Mouse (Mus musculus) lung, embryonic 15.5 days (tissue): ENCODE data around the gene Crtap. TPM values are rescaled to one million over a fixed set of nuclear protein-coding genes. Genes with fewer than 3 reads are reported as not detected.
"Not testable (repeated sequence)": the region's sequence is repeated elsewhere in the genome, so short reads cannot be mapped to it uniquely, and the experiment has no call there.

Source experiments
- ATAC-seq: fragments of 200-750 bp; cut with Nextera tagmentation; 2 replicates; pipeline ENCODE4 v1.8.0; 2017; ENCODE audit warnings: moderate number of reproducible peaks, borderline replicate concordance; ENCODE audit not compliant: low FRiP score, low TSS enrichment; ENCODE audit errors: extremely low read depth
- H3K27ac ChIP-seq: fragments of 300-500 bp; sonication (generic); 2 replicates; pipeline ENCODE4 v1.5.1; 2015; ENCODE audit warnings: moderate library complexity, mild to moderate bottlenecking, inconsistent platforms
- H3K27me3 ChIP-seq: fragments of 300-500 bp; sonication (generic); 2 replicates; pipeline ENCODE4 v1.6.1; 2015; ENCODE audit warnings: inconsistent platforms
- H3K36me3 ChIP-seq: fragments of 300-500 bp; sonication (generic); 2 replicates; pipeline ENCODE4 v1.6.1; 2015; ENCODE audit warnings: inconsistent platforms
- H3K4me1 ChIP-seq: fragments of 300-500 bp; sonication (generic); 2 replicates; pipeline ENCODE4 v1.6.1; 2015; ENCODE audit warnings: inconsistent platforms
- H3K4me2 ChIP-seq: fragments of 300-500 bp; sonication (generic); 2 replicates; pipeline ENCODE4 v1.6.1; 2015; ENCODE audit warnings: inconsistent platforms, mild to moderate bottlenecking, moderate library complexity
- H3K4me3 ChIP-seq: fragments of 300-500 bp; sonication (generic); 2 replicates; pipeline ENCODE4 v1.5.1; 2015; ENCODE audit warnings: mild to moderate bottlenecking, inconsistent platforms
- H3K9ac ChIP-seq: fragments of 300-500 bp; sonication (generic); 2 replicates; pipeline ENCODE4 v1.6.1; 2015; ENCODE audit warnings: inconsistent platforms
- H3K9me3 ChIP-seq: fragments of 300-500 bp; sonication (generic); 2 replicates; pipeline ENCODE4 v1.6.1; 2016; ENCODE audit warnings: inconsistent platforms
- WGBS: fragments of 180-500 bp; shearing (Covaris S2); methylation state at CpG from one replicate; pipeline ENCODE4 v1.1.7; 2015; 5-methylcytosine and 5-hydroxymethylcytosine counted together
- polyA plus RNA-seq: library from polyadenylated mRNA; unstranded; fragments of >200 nt; fragmentation: Nextera tagmentation; extraction: Ambion mirVana; gene quantifications from 2 replicates; pipeline ENCODE4 v1.2.1, GENCODE M21; 2015

The Crtap gene
- polyA plus RNA-seq, 1 experiment from 2014 or later: 159 TPM

GRCm38 (mm10) chr9:114394136-114394535 is 3.7 kb upstream of the Crtap start:
- H3K4me1 ChIP-seq: peaks cover 16% of the 10 kb centered on the region
- not testable (repeated sequence) for H3K27me3 ChIP-seq, H3K4me2 ChIP-seq, H3K9me3 ChIP-seq, H3K36me3 ChIP-seq, ATAC-seq, H3K9ac ChIP-seq, H3K4me3 ChIP-seq
- 56% methylated on average over 6 of the region's 6 CpGs for WGBS
- peak overlapping the region; percentile 44 for H3K27ac ChIP-seq

DNA sequence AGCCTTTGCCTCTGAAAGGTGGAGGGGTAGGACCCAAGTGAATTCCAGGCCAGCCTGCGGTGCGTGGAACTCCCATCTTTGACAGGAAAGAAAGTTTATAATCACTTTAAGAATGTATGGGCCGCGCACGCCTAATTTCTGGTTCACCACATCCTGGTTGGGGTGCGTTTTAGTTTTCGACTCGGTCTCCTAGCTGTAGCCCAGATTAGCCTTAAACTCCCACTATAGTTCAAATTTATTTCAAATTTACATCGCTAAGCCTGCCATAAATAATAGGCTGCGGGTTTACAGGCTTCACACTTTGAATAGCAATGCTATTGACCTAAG is 237 bp upstream of the Crtap start:
- peak overlapping the region; percentile 69 for H3K4me3 ChIP-seq
- H3K36me3 ChIP-seq: peaks cover 5% of the 10 kb centered on the region; the same call in 1 of the 2 replicates
- 3% methylated on average over 10 of the region's 10 CpGs for WGBS
- H3K4me2 ChIP-seq: peak overlapping the region; percentile 84
- H3K27ac ChIP-seq: peak overlapping the region; percentile 96
- H3K9ac ChIP-seq: peak overlapping the region; percentile 62
- ATAC-seq: no peak
- peaks cover 28% of the 10 kb centered on the region for H3K4me1 ChIP-seq
- H3K9me3 ChIP-seq: no peaks in the 10 kb centered on the region
- H3K27me3 ChIP-seq: no peaks in the 10 kb centered on the region

DNA sequence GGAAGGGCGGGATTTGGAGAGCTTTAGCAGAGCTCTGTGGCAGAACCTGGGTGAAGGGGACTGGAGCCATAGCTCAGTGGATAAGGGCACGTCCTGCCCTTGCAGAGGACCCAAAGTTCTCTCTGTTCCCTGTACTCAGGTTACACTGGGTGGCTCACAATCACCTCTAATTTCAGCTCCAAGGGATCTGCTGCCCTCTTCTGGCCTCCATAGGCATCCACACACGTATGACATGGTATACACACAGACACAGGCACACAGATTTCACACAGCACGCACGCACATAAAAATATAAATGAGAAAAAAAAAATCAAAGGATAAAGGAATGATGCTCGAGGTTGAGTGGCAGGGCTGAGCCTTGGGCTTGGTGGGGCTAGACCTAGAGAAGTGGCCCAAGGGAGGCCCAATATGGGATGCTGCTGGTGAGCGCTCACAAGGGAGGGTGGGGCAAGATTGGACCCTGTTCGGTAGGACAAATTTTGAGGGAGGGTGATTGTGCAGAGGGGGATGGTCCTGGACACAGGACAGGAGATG is 1.0 kb downstream of the Crtap start:
- peak overlapping the region; percentile 69 for H3K4me3 ChIP-seq
- peak overlapping the region; percentile 62; the same call in 1 of the 2 replicates for H3K9ac ChIP-seq
- 70% methylated on average over 8 of the region's 8 CpGs for WGBS
- H3K4me1 ChIP-seq: peaks cover 24% of the 10 kb centered on the region
- H3K27ac ChIP-seq: peak overlapping the region; percentile 96
- no peaks in the 10 kb centered on the region for H3K27me3 ChIP-seq
- H3K36me3 ChIP-seq: peaks cover 13% of the 10 kb centered on the region; the same call in 1 of the 2 replicates
- peak overlapping the region; percentile 84 for H3K4me2 ChIP-seq
- no peaks in the 10 kb centered on the region for H3K9me3 ChIP-seq
- ATAC-seq: 0 out of 2 replicates have a peak, but pooled peaks have one; percentile 19

DNA sequence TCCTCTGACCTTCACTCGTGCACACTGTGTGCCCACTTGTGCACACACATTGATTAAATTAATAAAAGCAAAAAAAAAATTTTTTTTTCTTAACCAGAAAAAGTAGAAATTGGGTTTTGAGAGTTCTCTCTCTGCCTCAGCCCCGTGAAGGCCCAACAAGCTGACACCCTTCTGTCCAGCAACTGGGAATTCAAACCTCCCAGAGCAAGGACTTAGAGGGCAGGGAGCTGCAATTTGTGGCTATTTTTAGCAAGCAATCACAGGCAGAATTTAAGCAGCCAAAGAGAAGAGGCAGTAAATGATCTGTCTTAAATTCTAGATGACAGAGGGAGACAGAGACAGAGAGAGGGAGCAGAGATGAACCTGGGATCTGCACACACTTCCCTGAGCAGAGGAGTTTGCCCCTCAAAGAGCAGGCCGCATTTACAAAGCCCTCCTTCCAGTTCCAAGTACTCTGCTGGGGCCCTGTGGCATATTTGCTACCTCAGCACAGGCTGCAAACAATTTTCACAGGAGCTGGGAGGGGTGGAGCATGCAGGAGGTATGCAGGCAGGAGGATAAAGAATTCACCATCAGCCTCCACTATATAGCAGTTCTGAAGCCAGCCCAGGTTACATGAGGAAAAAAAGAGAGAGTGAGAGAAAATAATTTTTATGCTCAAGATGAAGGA is 1.6 kb downstream of the Crtap start:
- no peak overlapping the region for H3K9ac ChIP-seq
- H3K4me2 ChIP-seq: peak overlapping the region; percentile 84
- H3K27ac ChIP-seq: peak overlapping the region; percentile 53
- H3K4me1 ChIP-seq: peaks cover 19% of the 10 kb centered on the region
- ATAC-seq: no peak
- 51% methylated on average over 3 of the region's 3 CpGs for WGBS
- no peaks in the 10 kb centered on the region for H3K27me3 ChIP-seq
- H3K9me3 ChIP-seq: no peaks in the 10 kb centered on the region
- H3K36me3 ChIP-seq: peaks cover 18% of the 10 kb centered on the region
- peak overlapping the region; percentile 69; the same call in 1 of the 2 replicates for H3K4me3 ChIP-seq

GRCm38 (mm10) chr9:114388288-114388687 is 2.2 kb downstream of the Crtap start:
- peaks cover 21% of the 10 kb centered on the region for H3K36me3 ChIP-seq
- H3K9ac ChIP-seq: no peak overlapping the region
- H3K27ac ChIP-seq: no peak overlapping the region
- H3K27me3 ChIP-seq: no peaks in the 10 kb centered on the region
- no peak for ATAC-seq
- 81% methylated on average over 8 of the region's 8 CpGs for WGBS
- no peak overlapping the region for H3K4me3 ChIP-seq
- no peak overlapping the region for H3K4me2 ChIP-seq
- H3K9me3 ChIP-seq: no peaks in the 10 kb centered on the region
- H3K4me1 ChIP-seq: peaks cover 19% of the 10 kb centered on the region

GRCm38 (mm10) chr9:114387086-114387485 is 3.4 kb downstream of the Crtap start:
- Histone ChIP-seq H3K4me3 (no peak overlapping the region), H3K4me2 (no peak overlapping the region), H3K27ac (no peak overlapping the region), H3K9me3 (no peaks in the 10 kb centered on the region), H3K27me3 (no peaks in the 10 kb centered on the region), H3K36me3 (peaks cover 26% of the 10 kb centered on the region), H3K4me1 (peaks cover 19% of the 10 kb centered on the region), H3K9ac (no peak overlapping the region)
- no peak for ATAC-seq
- 40% methylated on average over 6 of the region's 6 CpGs for WGBS

DNA sequence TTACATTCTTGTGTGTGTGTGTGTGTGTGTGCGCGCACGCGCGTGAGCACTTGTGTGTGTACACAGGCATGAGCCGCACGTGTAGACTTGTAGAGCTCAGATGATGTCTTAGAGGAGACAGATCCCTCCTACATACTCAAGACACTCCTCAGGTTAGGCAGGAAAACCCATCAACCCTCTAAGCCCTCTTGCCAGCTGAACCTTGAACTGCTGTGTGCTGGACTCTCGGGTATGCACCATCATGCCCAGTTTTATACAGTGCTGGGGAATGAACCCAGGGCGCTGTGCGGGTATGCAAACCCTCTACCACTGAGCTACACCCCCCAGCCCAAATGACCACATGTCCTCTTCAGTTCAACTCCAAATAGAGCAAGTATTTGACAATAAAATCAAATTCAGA is 5.3 kb downstream of the Crtap start:
- 93% methylated on average over 10 of the region's 10 CpGs for WGBS
- H3K4me2 ChIP-seq: no peak overlapping the region
- no peaks in the 10 kb centered on the region for H3K27me3 ChIP-seq
- no peak overlapping the region for H3K9ac ChIP-seq
- peaks cover 15% of the 10 kb centered on the region for H3K4me1 ChIP-seq
- no peak overlapping the region for H3K27ac ChIP-seq
- ATAC-seq: no peak
- no peaks in the 10 kb centered on the region for H3K9me3 ChIP-seq
- peaks cover 34% of the 10 kb centered on the region for H3K36me3 ChIP-seq
- no peak overlapping the region for H3K4me3 ChIP-seq

DNA sequence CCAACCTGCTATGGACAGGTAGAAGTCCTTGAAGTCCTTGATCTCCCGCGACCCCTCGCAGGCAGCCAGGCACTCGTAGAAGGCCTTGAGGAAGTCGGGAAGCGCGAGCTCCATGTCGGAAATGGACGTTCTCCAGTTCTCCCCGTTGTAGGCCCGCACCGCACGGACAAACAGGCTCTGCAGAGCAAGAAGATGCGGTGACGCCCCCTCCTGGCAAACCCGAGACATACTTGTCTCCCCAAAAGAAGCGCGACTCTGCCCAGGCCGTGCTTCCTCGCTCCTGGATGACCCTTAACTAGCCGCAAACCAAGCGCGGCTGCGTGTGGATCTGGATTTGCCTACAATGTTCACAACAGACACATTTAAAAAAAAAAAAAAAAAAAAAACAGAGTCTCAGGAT is 5.8 kb downstream of the Crtap start:
- Histone ChIP-seq H3K4me2 (no peak overlapping the region), H3K27ac (no peak overlapping the region), H3K27me3 (no peaks in the 10 kb centered on the region), H3K9ac (no peak overlapping the region), H3K36me3 (peaks cover 38% of the 10 kb centered on the region), H3K4me1 (peaks cover 15% of the 10 kb centered on the region), H3K4me3 (no peak overlapping the region), H3K9me3 (no peaks in the 10 kb centered on the region)
- no peak for ATAC-seq
- 86% methylated on average over 24 of the region's 24 CpGs for WGBS

DNA sequence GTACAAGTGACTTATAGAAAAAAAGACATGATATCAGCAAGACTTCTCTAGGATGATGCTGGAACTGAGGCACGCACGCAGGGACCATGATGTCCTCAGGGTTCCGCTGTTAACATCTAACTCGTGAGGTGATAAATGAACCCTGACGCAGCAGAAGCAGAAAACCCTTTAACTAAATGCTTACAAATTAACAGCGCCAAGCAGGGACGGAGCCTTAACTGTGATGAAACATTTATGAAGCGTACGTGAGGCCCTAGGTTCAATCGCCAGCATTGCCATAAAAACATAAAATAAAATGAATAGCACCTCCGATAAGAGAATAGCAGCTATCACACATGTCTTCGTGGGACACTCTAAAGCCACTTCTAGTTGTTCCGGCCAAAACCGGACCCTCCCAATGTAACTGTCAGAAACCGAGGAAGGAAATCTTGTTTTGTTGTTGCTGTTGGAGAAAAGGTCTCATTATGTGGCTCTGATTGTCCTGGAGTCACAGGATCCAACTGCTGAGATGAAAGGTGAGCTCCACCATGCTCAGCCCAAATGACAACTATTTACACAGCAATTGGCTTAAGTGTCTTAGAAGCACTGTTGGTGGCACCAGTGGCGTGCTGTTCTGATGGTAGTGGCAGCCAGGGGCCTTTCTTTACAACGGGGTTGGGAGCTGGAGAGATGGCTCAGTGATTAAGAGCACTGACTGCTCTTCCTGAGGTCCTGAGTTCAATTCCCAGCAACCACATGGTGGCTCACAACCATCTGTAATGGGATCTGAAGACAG is 7.4 kb downstream of the Crtap start:
- H3K4me3 ChIP-seq: no peak overlapping the region
- no peak overlapping the region for H3K27ac ChIP-seq
- no peak overlapping the region for H3K9ac ChIP-seq
- H3K36me3 ChIP-seq: peaks cover 47% of the 10 kb centered on the region
- H3K4me1 ChIP-seq: peaks cover 2% of the 10 kb centered on the region; the same call in 1 of the 2 replicates
- no peak for ATAC-seq
- H3K4me2 ChIP-seq: no peak overlapping the region
- no peaks in the 10 kb centered on the region for H3K27me3 ChIP-seq
- no peaks in the 10 kb centered on the region for H3K9me3 ChIP-seq
- WGBS: 81% methylated on average over 17 of the region's 17 CpGs

- peaks cover 51% of the 10 kb centered on the region for H3K36me3 ChIP-seq
- H3K4me2 ChIP-seq: no peak overlapping the region
- H3K9me3 ChIP-seq: no peaks in the 10 kb centered on the region
- 65% methylated on average over 17 of the region's 17 CpGs for WGBS
- ATAC-seq: peak; percentile 41; the same call in 1 of the 2 replicates
- no peaks in the 10 kb centered on the region for H3K4me1 ChIP-seq
- H3K27ac ChIP-seq: no peak overlapping the region
- no peaks in the 10 kb centered on the region for H3K27me3 ChIP-seq
- H3K4me3 ChIP-seq: no peak overlapping the region
- no peak overlapping the region for H3K9ac ChIP-seq
Measured at GRCm38 (mm10) chr9:114380881-114381733, 9.4 kb downstream of the Crtap start.

DNA sequence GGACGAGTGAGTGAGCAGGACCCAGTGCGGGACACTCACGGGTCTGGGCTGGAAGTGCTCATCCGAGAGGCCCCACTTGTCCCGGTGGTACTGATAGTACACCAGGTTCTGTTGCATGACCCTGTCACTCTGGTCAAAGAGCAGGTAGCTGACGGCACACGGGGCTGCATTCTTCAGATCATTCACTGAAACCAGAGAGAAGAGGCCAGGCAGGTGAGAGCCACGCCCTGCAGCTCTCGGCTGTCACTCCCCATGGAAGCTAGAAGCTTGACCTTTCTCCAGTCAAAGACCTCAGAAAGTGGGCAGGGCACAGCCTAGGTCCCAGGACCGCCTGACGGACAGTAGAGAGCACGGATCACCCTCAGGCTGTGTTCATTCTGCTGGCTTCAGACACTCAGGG is 10.6 kb downstream of the Crtap start:
- Histone ChIP-seq H3K36me3 (peaks cover 45% of the 10 kb centered on the region), H3K9me3 (no peaks in the 10 kb centered on the region), H3K9ac (no peak overlapping the region), H3K4me1 (no peaks in the 10 kb centered on the region), H3K4me3 (no peak overlapping the region), H3K27me3 (no peaks in the 10 kb centered on the region), H3K4me2 (no peak overlapping the region), H3K27ac (no peak overlapping the region)
- ATAC-seq: no peak
- WGBS: 88% methylated on average over 12 of the region's 12 CpGs
